Mouse (Mus musculus): ENCODE data around the gene Pheta2. TPM values are rescaled to one million over a fixed set of nuclear protein-coding genes. Genes with fewer than 3 reads are reported as not detected.

Gene Pheta2
- polyA plus RNA-seq, 1 experiment = 22.5 TPM

DNA sequence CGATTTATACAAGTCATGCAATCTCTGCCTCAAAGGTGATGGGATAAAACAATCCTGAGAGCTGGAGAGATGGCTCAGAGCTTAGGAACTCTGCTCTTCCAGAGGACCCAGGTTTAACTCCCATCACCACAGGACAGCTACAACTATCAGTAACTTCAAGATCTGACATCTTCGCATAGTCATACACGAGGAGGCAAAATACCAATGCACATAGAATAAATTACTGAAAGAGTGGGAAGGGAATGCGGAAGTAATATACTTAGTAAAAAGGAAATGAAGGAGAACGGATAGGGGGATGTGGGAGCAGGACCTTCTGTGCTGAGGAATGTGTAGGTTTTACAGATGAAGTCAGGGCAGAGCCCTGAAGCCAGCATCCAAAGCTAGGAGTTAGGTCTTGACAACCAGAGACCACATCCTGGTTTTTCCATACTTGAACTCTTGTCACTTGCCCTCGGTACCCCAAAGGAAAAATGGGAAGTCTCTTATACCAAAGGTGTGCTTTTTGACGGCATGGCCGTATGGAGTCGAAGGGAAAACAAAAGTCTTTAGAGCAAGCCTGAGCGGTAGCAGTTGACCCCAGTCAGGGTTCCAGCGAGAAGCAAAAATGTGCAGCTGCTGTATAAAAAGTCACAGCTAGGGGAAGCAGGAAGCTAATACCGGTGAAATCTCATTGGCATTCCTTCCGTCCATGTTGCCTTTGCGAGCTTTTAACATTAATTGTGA is 8.0 kb downstream of the Pheta2 start:
- peak overlapping the region; percentile 94; the same call in 1 of the 2 replicates for H3K27ac ChIP-seq (ENCODE audit: control insufficient read depth, insufficient read depth, low read depth, low read length, poor library complexity)
- no peak for TF ChIP-seq POLR2A (IDR thresholded peaks at IDR 0.05; ENCODE audit: borderline replicate concordance, control insufficient read depth, low read depth, low read length)
- no peak for TF ChIP-seq CTCF (IDR thresholded peaks at IDR 0.05; ENCODE audit: control insufficient read depth, insufficient read depth, low read length)
- WGBS = 5% methylated on average over 14 of the region's 14 CpGs
- H3K4me3 ChIP-seq (replicated peaks; ENCODE audit: control insufficient read depth, low read depth, low read length) = peak overlapping the region; percentile 83
- peaks cover 10% of the 10 kb centered on the region; the same call in 1 of the 2 replicates for H3K4me1 ChIP-seq (ENCODE audit: control insufficient read depth, insufficient read depth, low read length)

DNA sequence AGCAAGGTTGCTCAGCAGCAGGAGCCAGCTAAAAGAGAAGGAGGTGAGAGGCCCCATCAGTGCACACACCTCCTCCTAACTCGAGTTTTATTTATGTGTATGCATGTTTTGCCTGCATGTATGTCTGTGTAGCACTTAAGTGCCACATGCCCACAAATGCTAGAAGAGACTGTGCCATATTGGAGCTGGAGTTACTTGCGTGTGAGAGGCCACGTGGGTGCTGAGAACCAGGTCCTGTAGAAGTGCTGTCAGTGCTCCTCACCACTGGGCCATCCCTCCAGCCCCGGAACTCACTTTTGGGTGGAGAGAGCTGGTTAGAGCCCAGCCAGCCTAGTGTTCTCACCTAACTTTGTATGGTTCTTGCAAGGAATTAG is 8.5 kb downstream of the Pheta2 start:
- Histone ChIP-seq H3K4me1 (ENCODE audit: control insufficient read depth, insufficient read depth, low read length) (peaks cover 10% of the 10 kb centered on the region; the same call in 1 of the 2 replicates), H3K4me3 (replicated peaks; ENCODE audit: control insufficient read depth, low read depth, low read length) (peak overlapping the region; percentile 83), H3K27ac (ENCODE audit: control insufficient read depth, insufficient read depth, low read depth, low read length, poor library complexity) (no peak overlapping the region)
- WGBS = 53% methylated on average over 4 of the region's 4 CpGs
- no peak for TF ChIP-seq POLR2A (IDR thresholded peaks at IDR 0.05; ENCODE audit: borderline replicate concordance, control insufficient read depth, low read depth, low read length)
- no peak for TF ChIP-seq CTCF (IDR thresholded peaks at IDR 0.05; ENCODE audit: control insufficient read depth, insufficient read depth, low read length)

DNA sequence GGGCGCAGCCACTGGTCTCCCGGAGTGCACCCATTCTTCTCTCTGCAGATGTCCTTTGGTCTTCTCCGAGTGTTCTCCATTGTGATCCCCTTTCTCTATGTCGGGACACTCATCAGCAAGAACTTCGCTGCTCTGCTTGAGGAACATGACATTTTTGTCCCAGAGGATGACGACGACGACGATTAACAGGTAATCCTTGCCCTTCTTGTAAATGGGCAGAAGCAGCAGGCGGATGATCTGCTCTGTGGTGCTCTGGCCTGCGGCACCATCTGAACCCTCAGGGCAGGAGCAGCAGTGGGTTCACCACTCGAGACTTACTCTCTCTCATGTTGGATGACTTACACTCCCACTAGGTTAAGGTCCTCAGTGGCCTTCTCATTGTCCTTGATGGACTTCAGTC is 9.1 kb downstream of the Pheta2 start:
- Histone ChIP-seq H3K4me1 (ENCODE audit: control insufficient read depth, insufficient read depth, low read length) (peaks cover 10% of the 10 kb centered on the region; the same call in 1 of the 2 replicates), H3K4me3 (replicated peaks; ENCODE audit: control insufficient read depth, low read depth, low read length) (no peak overlapping the region), H3K27ac (ENCODE audit: control insufficient read depth, insufficient read depth, low read depth, low read length, poor library complexity) (no peak overlapping the region)
- no peak for TF ChIP-seq CTCF (IDR thresholded peaks at IDR 0.05; ENCODE audit: control insufficient read depth, insufficient read depth, low read length)
- no peak for TF ChIP-seq POLR2A (IDR thresholded peaks at IDR 0.05; ENCODE audit: borderline replicate concordance, control insufficient read depth, low read depth, low read length)
- WGBS = 91% methylated on average over 12 of the region's 12 CpGs

DNA sequence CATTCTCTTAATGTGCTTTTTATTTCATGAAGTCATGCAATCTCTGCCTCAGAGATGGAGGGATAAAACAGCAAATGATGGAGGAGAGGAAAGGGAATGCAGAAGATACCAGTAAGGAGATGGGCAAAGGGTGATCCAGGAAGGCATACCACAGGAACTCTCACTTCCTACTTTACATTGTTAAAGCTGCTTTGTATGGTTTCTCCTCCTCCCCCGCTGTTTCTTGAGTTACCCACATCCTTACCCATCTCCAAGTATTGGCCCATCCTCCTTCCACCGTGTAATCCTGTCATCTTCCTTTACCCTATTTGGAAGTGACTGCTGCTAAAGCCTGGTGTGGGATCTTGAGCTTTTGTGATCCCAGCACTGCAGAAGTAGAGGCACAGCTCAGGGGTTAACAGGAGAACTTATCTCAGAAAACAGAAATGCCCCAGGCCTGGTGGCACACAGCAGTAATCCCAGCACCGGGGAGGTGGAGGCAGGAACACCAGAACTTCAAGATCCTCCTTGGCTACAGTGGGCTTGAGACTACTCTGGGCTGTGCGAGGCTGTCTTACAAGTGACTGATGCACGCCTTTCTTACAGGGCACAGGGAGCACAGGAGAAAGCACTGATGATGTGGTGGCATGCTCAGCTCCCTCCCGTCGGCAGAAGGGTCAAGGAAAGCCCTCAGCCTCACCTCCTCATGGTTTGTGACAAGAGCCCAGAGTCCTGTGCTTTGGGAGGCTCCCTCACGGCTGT is 9.7 kb downstream of the Pheta2 start:
- H3K27ac ChIP-seq (ENCODE audit: control insufficient read depth, insufficient read depth, low read depth, low read length, poor library complexity) = no peak overlapping the region
- no peak for TF ChIP-seq POLR2A (IDR thresholded peaks at IDR 0.05; ENCODE audit: borderline replicate concordance, control insufficient read depth, low read depth, low read length)
- no peak for TF ChIP-seq CTCF (IDR thresholded peaks at IDR 0.05; ENCODE audit: control insufficient read depth, insufficient read depth, low read length)
- WGBS = 69% methylated on average over 8 of the region's 8 CpGs
- no peak overlapping the region for H3K4me3 ChIP-seq (replicated peaks; ENCODE audit: control insufficient read depth, low read depth, low read length)
- peaks cover 9% of the 10 kb centered on the region; the same call in 1 of the 2 replicates for H3K4me1 ChIP-seq (ENCODE audit: control insufficient read depth, insufficient read depth, low read length)

DNA sequence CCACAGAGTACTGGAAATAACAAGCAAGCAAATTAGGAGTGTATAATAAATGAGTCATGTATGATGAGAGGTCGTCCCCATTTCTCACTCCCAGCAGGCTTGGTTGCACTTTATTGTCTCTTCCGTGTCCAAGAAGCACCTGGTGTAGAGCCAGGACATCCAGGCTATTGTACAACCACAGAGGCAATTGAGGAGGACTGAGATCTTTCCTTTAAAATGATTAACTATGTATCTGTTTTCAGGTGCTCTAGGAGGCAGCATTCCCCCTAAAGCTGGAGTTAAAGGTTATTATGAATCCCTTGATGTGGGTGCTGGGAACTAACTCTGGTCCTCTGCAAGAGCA is 10.2 kb downstream of the Pheta2 start:
- 93% methylated on average over 2 of the region's 2 CpGs for WGBS
- TF ChIP-seq CTCF (IDR thresholded peaks at IDR 0.05; ENCODE audit: control insufficient read depth, insufficient read depth, low read length) (no peak), POLR2A (IDR thresholded peaks at IDR 0.05; ENCODE audit: borderline replicate concordance, control insufficient read depth, low read depth, low read length) (no peak)
- Histone ChIP-seq H3K27ac (ENCODE audit: control insufficient read depth, insufficient read depth, low read depth, low read length, poor library complexity) (no peak overlapping the region), H3K4me1 (ENCODE audit: control insufficient read depth, insufficient read depth, low read length) (peaks cover 8% of the 10 kb centered on the region; the same call in 1 of the 2 replicates), H3K4me3 (replicated peaks; ENCODE audit: control insufficient read depth, low read depth, low read length) (no peak overlapping the region)

DNA sequence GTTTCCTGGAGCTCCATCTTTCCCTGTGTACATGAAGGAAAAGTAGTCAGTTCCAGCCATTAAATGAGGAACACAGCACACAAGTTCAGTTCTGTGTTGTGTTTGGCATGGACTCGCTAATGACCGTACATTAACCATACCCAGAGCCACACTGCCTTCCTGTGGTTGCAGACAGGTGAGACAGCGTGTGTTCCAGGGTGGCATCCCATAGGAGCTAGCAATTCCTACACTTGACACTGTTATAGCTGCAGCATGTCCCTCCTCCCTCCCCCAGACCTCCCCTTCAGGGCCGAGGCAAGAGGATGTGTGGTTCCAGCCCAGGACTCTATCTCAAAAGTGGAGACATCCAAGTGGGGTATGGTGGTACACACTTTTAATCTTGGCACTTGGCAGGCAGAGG is 11.6 kb downstream of the Pheta2 start:
- H3K27ac ChIP-seq (ENCODE audit: control insufficient read depth, insufficient read depth, low read depth, low read length, poor library complexity) = no peak overlapping the region
- no peak overlapping the region for H3K4me3 ChIP-seq (replicated peaks; ENCODE audit: control insufficient read depth, low read depth, low read length)
- no peak for TF ChIP-seq CTCF (IDR thresholded peaks at IDR 0.05; ENCODE audit: control insufficient read depth, insufficient read depth, low read length)
- no peak for TF ChIP-seq POLR2A (IDR thresholded peaks at IDR 0.05; ENCODE audit: borderline replicate concordance, control insufficient read depth, low read depth, low read length)
- H3K4me1 ChIP-seq (ENCODE audit: control insufficient read depth, insufficient read depth, low read length) = peaks cover 8% of the 10 kb centered on the region; the same call in 1 of the 2 replicates
- 87% methylated on average over 4 of the region's 4 CpGs for WGBS

DNA sequence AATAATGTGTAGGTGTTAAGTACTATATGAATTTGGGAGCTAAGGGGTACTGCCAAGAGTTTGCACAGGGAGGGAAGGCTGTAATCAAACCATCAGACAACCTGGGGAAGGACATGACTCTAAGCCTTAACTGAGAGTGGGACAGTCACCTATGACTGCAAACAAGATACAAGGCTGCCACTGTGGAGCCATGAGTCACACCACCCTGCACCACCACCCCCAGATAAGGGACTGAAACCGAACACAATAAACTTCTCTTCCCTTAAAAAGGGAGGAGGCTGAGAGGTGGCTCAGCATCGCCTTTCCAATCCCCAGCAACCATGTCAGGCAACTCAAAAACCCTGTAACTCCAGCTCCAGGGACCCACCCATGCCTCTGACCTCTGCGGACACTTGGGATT is 12.7 kb downstream of the Pheta2 start:
- H3K27ac ChIP-seq (ENCODE audit: control insufficient read depth, insufficient read depth, low read depth, low read length, poor library complexity) = no peak overlapping the region

DNA sequence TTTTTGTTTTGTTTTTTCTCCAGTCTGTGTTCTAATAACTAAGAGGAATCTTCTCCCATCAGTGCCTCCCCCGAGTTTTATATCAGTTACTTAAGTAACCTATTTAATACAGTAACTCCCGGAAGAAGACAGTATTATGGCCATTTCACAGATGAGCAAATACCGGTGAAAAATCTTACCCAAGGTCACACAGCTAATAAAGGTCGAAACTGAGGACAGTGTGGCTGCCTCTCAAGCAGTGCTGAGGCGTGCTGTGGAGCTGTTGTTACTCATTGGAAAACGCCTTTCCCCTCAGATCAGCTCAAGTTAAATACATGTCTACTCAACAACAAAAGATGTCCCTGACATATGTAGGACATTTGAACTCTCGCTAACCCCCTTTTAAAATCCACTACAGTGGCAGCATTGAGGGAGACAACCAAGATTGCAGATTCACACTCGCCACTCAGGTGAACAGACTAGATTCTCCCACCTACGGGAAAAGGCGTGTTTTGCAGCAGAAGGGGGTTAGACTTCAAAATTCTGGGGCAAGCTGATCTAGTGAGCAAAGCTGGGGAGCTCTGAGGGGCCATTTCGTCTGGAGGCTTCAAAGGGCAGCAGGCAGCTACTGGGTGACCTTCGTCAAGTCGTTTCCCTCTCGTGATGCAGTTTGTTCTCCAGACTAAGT is 14.5 kb downstream of the Pheta2 start:
- TF ChIP-seq CTCF (IDR thresholded peaks at IDR 0.05; ENCODE audit: control insufficient read depth, insufficient read depth, low read length) = no peak
- no peak for TF ChIP-seq POLR2A (IDR thresholded peaks at IDR 0.05; ENCODE audit: borderline replicate concordance, control insufficient read depth, low read depth, low read length)
- Histone ChIP-seq H3K27ac (ENCODE audit: control insufficient read depth, insufficient read depth, low read depth, low read length, poor library complexity) (no peak overlapping the region; the same call in 1 of the 2 replicates), H3K4me1 (ENCODE audit: control insufficient read depth, insufficient read depth, low read length) (peaks cover 5% of the 10 kb centered on the region; the same call in 1 of the 2 replicates), H3K4me3 (replicated peaks; ENCODE audit: control insufficient read depth, low read depth, low read length) (peak overlapping the region; percentile 90)
- WGBS = 20% methylated on average over 14 of the region's 14 CpGs

More for the DNA sequence above, 12.7 kb downstream of the Pheta2 start:
- no peak overlapping the region for H3K4me3 ChIP-seq (replicated peaks; ENCODE audit: control insufficient read depth, low read depth, low read length)
- TF ChIP-seq CTCF (IDR thresholded peaks at IDR 0.05; ENCODE audit: control insufficient read depth, insufficient read depth, low read length) (no peak), POLR2A (IDR thresholded peaks at IDR 0.05; ENCODE audit: borderline replicate concordance, control insufficient read depth, low read depth, low read length) (no peak)
- peaks cover 8% of the 10 kb centered on the region; the same call in 1 of the 2 replicates for H3K4me1 ChIP-seq (ENCODE audit: control insufficient read depth, insufficient read depth, low read length)
- WGBS = 73% methylated on average over 3 of the region's 3 CpGs

Data from bone marrow, adult 2 months (tissue).